Mouse (Mus musculus) liver, embryonic 13.5 days (tissue): Measurements from ENCODE around the gene Rpl37. TPM values are rescaled to one million over a fixed set of nuclear protein-coding genes. Genes with fewer than 3 reads are reported as not detected.

Experiments
- ATAC-seq: fragments of 200-750 bp; cut with Nextera tagmentation; 2 replicates; pipeline ENCODE4 v1.8.0; 2017; ENCODE audit warnings: low read depth, mild to moderate bottlenecking, moderate number of reproducible peaks, moderate library complexity
- DNase-seq: peaks from one replicate; pipeline ENCODE4 v3.0.0; 2022
- H3K27ac ChIP-seq: fragments of 300-500 bp; sonication (generic); 2 replicates; pipeline ENCODE4 v1.5.1; 2015; ENCODE audit warnings: moderate library complexity, mild to moderate bottlenecking, inconsistent platforms
- H3K27me3 ChIP-seq: fragments of 300-500 bp; sonication (generic); 2 replicates; pipeline ENCODE4 v1.6.1; 2015; ENCODE audit warnings: mild to moderate bottlenecking, inconsistent platforms
- H3K36me3 ChIP-seq: fragments of 300-500 bp; sonication (generic); 2 replicates; pipeline ENCODE4 v1.6.1; 2015; ENCODE audit warnings: mild to moderate bottlenecking, inconsistent platforms
- H3K4me1 ChIP-seq: fragments of 300-500 bp; sonication (generic); replicated peaks from 2 replicates; pipeline ENCODE4 v1.6.1; 2015; ENCODE audit warnings: inconsistent platforms
- H3K4me2 ChIP-seq: fragments of 300-500 bp; sonication (generic); 2 replicates; pipeline ENCODE4 v1.6.1; 2015; ENCODE audit warnings: inconsistent platforms, mild to moderate bottlenecking, moderate library complexity
- H3K4me3 ChIP-seq: fragments of 300-500 bp; sonication (generic); replicated peaks from 2 replicates; pipeline ENCODE4 v1.5.1; 2015; ENCODE audit warnings: mild to moderate bottlenecking, inconsistent platforms
- H3K9ac ChIP-seq: fragments of 300-500 bp; sonication (generic); 2 replicates; pipeline ENCODE4 v1.6.1; 2015; ENCODE audit warnings: mild to moderate bottlenecking, inconsistent platforms
- H3K9me3 ChIP-seq: fragments of 300-500 bp; sonication (generic); replicated peaks from 2 replicates; pipeline ENCODE4 v1.6.1; 2016; ENCODE audit warnings: inconsistent platforms
- WGBS: fragments of 180-500 bp; shearing (Covaris S2); methylation state at CpG from one replicate; pipeline ENCODE4 v1.1.7; 2015; ENCODE audit not compliant: insufficient replicate concordance; 5-methylcytosine and 5-hydroxymethylcytosine counted together
- polyA plus RNA-seq: library from polyadenylated mRNA; unstranded; fragments of >200 nt; fragmentation: Nextera tagmentation; extraction: Ambion mirVana; gene quantifications from 2 replicates; pipeline ENCODE4 v1.2.1, GENCODE M21; 2015

The Rpl37 gene
- polyA plus RNA-seq, 1 experiment from 2014 or later: 482 TPM

- Histone ChIP-seq H3K36me3 (no peaks in the 10 kb centered on the region), H3K9ac (peak within 1 kb of the TSS; percentile 49), H3K4me3 (peak within 1 kb of the TSS; percentile 44), H3K27ac (peak within 1 kb of the TSS; percentile 20; the same call in 1 of the 2 replicates), H3K9me3 (no peaks in the 10 kb centered on the region), H3K4me1 (peaks cover 23% of the 10 kb centered on the region), H3K27me3 (peaks cover 23% of the 10 kb centered on the region), H3K4me2 (peak within 1 kb of the TSS; percentile 51)
- 6% methylated on average over 21 of the region's 21 CpGs for WGBS
- ATAC-seq (no peak), DNase-seq (no peak)
Measured at GRCm38 (mm10) chr15:5107686-5108654, 8.5 kb upstream of the Rpl37 start, which contains the start of gene Card6. Card6 (minus strand) TSS chr15:5108539.

GRCm38 (mm10) chr15:5108655-5109040 is 7.8 kb upstream of the Rpl37 start:
- Histone ChIP-seq H3K4me2 (peak overlapping the region; percentile 51), H3K27me3 (peaks cover 23% of the 10 kb centered on the region), H3K36me3 (no peaks in the 10 kb centered on the region), H3K4me3 (peak overlapping the region; percentile 44; the same call in 1 of the 2 replicates), H3K27ac (no peak overlapping the region), H3K9ac (0 out of 2 replicates have a peak overlapping the region, but pooled peaks have one; percentile 49), H3K4me1 (peaks cover 30% of the 10 kb centered on the region), H3K9me3 (no peaks in the 10 kb centered on the region)
- ATAC-seq (no peak), DNase-seq (no peak)
- WGBS: 26% methylated on average over 3 of the region's 3 CpGs

- peak overlapping the region; percentile 36 for H3K4me2 ChIP-seq
- no peak overlapping the region for H3K4me3 ChIP-seq
- H3K36me3 ChIP-seq: peaks cover 5% of the 10 kb centered on the region
- peaks cover 15% of the 10 kb centered on the region for H3K27me3 ChIP-seq
- peak overlapping the region; percentile 29; the same call in 1 of the 2 replicates for H3K9ac ChIP-seq
- H3K27ac ChIP-seq: peak overlapping the region; percentile 51
- H3K4me1 ChIP-seq: peaks cover 50% of the 10 kb centered on the region
- DNase-seq (peak; percentile 52), ATAC-seq (peak; percentile 55)
- 28% methylated on average over 3 of the region's 3 CpGs for WGBS
- no peaks in the 10 kb centered on the region for H3K9me3 ChIP-seq
Measured at GRCm38 (mm10) chr15:5112651-5113050, 3.8 kb upstream of the Rpl37 start.

GRCm38 (mm10) chr15:5115173-5115572 is 1.3 kb upstream of the Rpl37 start:
- WGBS: 61% methylated on average over 8 of the region's 8 CpGs
- peaks cover 31% of the 10 kb centered on the region for H3K36me3 ChIP-seq
- peak overlapping the region; percentile 83 for H3K9ac ChIP-seq
- H3K4me3 ChIP-seq: peak overlapping the region; percentile 84
- H3K27me3 ChIP-seq: no peaks in the 10 kb centered on the region
- peaks cover 67% of the 10 kb centered on the region for H3K4me1 ChIP-seq
- DNase-seq (no peak), ATAC-seq (no peak)
- peak overlapping the region; percentile 71 for H3K4me2 ChIP-seq
- H3K9me3 ChIP-seq: no peaks in the 10 kb centered on the region
- peak overlapping the region; percentile 91 for H3K27ac ChIP-seq

- peaks cover 50% of the 10 kb centered on the region for H3K36me3 ChIP-seq
- peaks cover 73% of the 10 kb centered on the region for H3K4me1 ChIP-seq
- no peak for DNase-seq
- ATAC-seq: no peak
- H3K27me3 ChIP-seq: no peaks in the 10 kb centered on the region
- H3K9ac ChIP-seq: peak overlapping the region; percentile 93
- peak overlapping the region; percentile 83 for H3K27ac ChIP-seq
- peak overlapping the region; percentile 93 for H3K4me2 ChIP-seq
- H3K9me3 ChIP-seq: no peaks in the 10 kb centered on the region
- WGBS: under 1% methylated on average over 22 of the region's 22 CpGs
- peak overlapping the region; percentile 84 for H3K4me3 ChIP-seq
Measured at GRCm38 (mm10) chr15:5117031-5117601, 671 bp downstream of the Rpl37 start.

- peak overlapping the region; percentile 58 for H3K27ac ChIP-seq
- ATAC-seq (no peak), DNase-seq (no peak)
- no peaks in the 10 kb centered on the region for H3K9me3 ChIP-seq
- WGBS: 62% methylated on average over 9 of the region's 9 CpGs
- H3K4me3 ChIP-seq: peak overlapping the region; percentile 84
- H3K4me2 ChIP-seq: peak overlapping the region; percentile 93
- H3K4me1 ChIP-seq: peaks cover 58% of the 10 kb centered on the region
- no peaks in the 10 kb centered on the region for H3K27me3 ChIP-seq
- peak overlapping the region; percentile 93 for H3K9ac ChIP-seq
- peaks cover 65% of the 10 kb centered on the region for H3K36me3 ChIP-seq
Measured at GRCm38 (mm10) chr15:5118626-5119025, 2.2 kb downstream of the Rpl37 start.

- Histone ChIP-seq H3K4me2 (peak overlapping the region; percentile 93), H3K36me3 (peaks cover 66% of the 10 kb centered on the region), H3K9ac (peak overlapping the region; percentile 93), H3K9me3 (no peaks in the 10 kb centered on the region), H3K27me3 (no peaks in the 10 kb centered on the region), H3K4me3 (peak overlapping the region; percentile 84), H3K27ac (peak overlapping the region; percentile 58), H3K4me1 (peaks cover 52% of the 10 kb centered on the region)
- no peak for ATAC-seq
- DNase-seq: no peak
- WGBS: 54% methylated on average over 2 of the region's 2 CpGs
Measured at GRCm38 (mm10) chr15:5119192-5119591, 2.7 kb downstream of the Rpl37 start.

GRCm38 (mm10) chr15:5119707-5120106 is 3.3 kb downstream of the Rpl37 start:
- DNase-seq (no peak), ATAC-seq (no peak)
- Histone ChIP-seq H3K27ac (peak overlapping the region; percentile 58), H3K4me3 (0 out of 2 replicates have a peak overlapping the region, but pooled peaks have one; percentile 84), H3K9me3 (no peaks in the 10 kb centered on the region), H3K4me1 (peaks cover 47% of the 10 kb centered on the region), H3K9ac (peak overlapping the region; percentile 29; the same call in 1 of the 2 replicates), H3K27me3 (no peaks in the 10 kb centered on the region), H3K36me3 (peaks cover 71% of the 10 kb centered on the region), H3K4me2 (peak overlapping the region; percentile 93)
- 87% methylated on average over 2 of the region's 2 CpGs for whole genome bisulfite sequencing

GRCm38 (mm10) chr15:5121535-5122313 is 5.3 kb downstream of the Rpl37 start:
- no peak for ATAC-seq
- H3K9ac ChIP-seq: no peak overlapping the region
- H3K4me2 ChIP-seq: no peak overlapping the region
- 76% methylated on average over 12 of the region's 12 CpGs for WGBS
- H3K27ac ChIP-seq: peak overlapping the region; percentile 21; the same call in 1 of the 2 replicates
- no peaks in the 10 kb centered on the region for H3K27me3 ChIP-seq
- peaks cover 43% of the 10 kb centered on the region for H3K4me1 ChIP-seq
- no peaks in the 10 kb centered on the region for H3K9me3 ChIP-seq
- H3K36me3 ChIP-seq: peaks cover 77% of the 10 kb centered on the region
- no peak for DNase-seq
- no peak overlapping the region for H3K4me3 ChIP-seq

- WGBS: 61% methylated on average over 4 of the region's 4 CpGs
- DNase-seq (no peak), ATAC-seq (no peak)
- no peak overlapping the region for H3K9ac ChIP-seq
- no peak overlapping the region for H3K4me2 ChIP-seq
- H3K27ac ChIP-seq: 0 out of 2 replicates have a peak overlapping the region, but pooled peaks have one; percentile 6
- peaks cover 50% of the 10 kb centered on the region for H3K4me1 ChIP-seq
- H3K4me3 ChIP-seq: no peak overlapping the region
- H3K36me3 ChIP-seq: peaks cover 34% of the 10 kb centered on the region
- no peaks in the 10 kb centered on the region for H3K27me3 ChIP-seq
- no peaks in the 10 kb centered on the region for H3K9me3 ChIP-seq
Measured at GRCm38 (mm10) chr15:5126456-5126855, 10.0 kb downstream of the Rpl37 start.
